Mouse (Mus musculus) E14TG2a.4 (cell line): ENCODE results near the gene Gm9758.
"Not testable (repeated sequence)": the region's sequence is repeated elsewhere in the genome, so short reads cannot be mapped to it uniquely, and the experiment has no call there.

Experiments
- H3K27me3 ChIP-seq: 2 replicates; pipeline ENCODE4 v1.6.1; 2014; ENCODE audit warnings: low read length, control low read depth; ENCODE audit not compliant: insufficient read depth
- H3K36me3 ChIP-seq: 2 replicates; pipeline ENCODE4 v1.6.1; 2014; ENCODE audit warnings: low read length, control low read depth; ENCODE audit not compliant: insufficient read depth
- H3K4me1 ChIP-seq: replicated peaks from 2 replicates; pipeline ENCODE4 v1.6.1; 2014; ENCODE audit warnings: low read depth, low read length, control low read depth
- H3K4me3 ChIP-seq: replicated peaks from 2 replicates; pipeline ENCODE4 v1.5.1; 2014; ENCODE audit warnings: mild to moderate bottlenecking, low read length
- H3K9me3 ChIP-seq: 2 replicates; pipeline ENCODE4 v1.6.1; 2014; ENCODE audit warnings: low read length, control low read depth
- CTCF ChIP-seq: conservative IDR thresholded peaks from 2 replicates; pipeline ENCODE4 v1.5.1; 2014; ENCODE audit warnings: low read length
- NANOG ChIP-seq: IDR thresholded peaks from 2 replicates; pipeline ENCODE4 v1.6.1; 2014; ENCODE audit warnings: borderline replicate concordance, low read length, mixed read lengths
- POU5F1 ChIP-seq: IDR thresholded peaks from 2 replicates; pipeline ENCODE4 v1.6.1; 2014; ENCODE audit warnings: low read length, borderline replicate concordance

The Gm9758 gene

DNA sequence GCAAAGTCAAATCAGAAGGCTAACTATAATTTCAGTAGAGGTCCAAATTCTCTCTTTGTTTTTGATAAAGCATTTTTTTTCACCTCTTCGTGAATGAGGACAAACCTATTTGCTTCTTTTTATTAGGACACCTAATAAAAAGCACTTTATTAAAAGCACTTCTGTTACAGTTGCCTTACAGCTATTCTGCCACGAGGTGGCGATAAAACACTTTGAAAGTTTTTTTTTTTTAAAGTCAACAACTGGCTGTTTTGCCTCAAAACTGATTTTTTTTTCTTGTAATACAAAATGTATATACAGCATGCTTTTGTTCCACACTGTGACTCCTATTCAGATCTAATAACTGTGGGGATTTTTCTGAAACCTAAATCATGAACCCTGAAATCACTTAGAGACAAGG is 11.2 kb downstream of the Gm9758 start:
- not testable (repeated sequence) for H3K27me3 ChIP-seq, H3K4me3 ChIP-seq, H3K9me3 ChIP-seq, H3K4me1 ChIP-seq, H3K36me3 ChIP-seq

DNA sequence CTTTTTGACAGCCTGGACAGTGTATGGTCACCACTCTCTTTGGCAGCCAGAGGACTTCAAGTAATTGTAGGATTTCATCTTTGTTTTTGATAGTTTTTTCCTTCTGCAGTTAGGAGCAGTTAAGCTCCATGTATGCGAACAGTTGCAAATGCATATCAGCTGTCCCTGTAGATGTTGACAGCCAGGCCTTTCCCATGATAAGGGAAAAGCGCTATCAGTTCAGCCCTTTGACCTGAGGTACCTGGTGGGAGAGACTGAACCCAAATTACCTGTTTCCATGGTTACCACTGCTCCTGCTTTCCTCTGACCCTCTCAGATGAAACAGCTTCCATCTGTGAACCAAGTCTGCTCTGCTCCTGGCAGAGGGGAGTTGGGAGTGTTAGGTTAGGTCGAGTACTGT is 22.5 kb downstream of the Gm9758 start:
- H3K4me1 ChIP-seq: no peaks in the 10 kb centered on the region
- peaks cover 31% of the 10 kb centered on the region for H3K9me3 ChIP-seq
- no peak overlapping the region for H3K4me3 ChIP-seq
- H3K27me3 ChIP-seq: no peaks in the 10 kb centered on the region
- no peaks in the 10 kb centered on the region for H3K36me3 ChIP-seq
- TF ChIP-seq POU5F1: no peak
- TF ChIP-seq CTCF: no peak
- no peak for TF ChIP-seq NANOG

DNA sequence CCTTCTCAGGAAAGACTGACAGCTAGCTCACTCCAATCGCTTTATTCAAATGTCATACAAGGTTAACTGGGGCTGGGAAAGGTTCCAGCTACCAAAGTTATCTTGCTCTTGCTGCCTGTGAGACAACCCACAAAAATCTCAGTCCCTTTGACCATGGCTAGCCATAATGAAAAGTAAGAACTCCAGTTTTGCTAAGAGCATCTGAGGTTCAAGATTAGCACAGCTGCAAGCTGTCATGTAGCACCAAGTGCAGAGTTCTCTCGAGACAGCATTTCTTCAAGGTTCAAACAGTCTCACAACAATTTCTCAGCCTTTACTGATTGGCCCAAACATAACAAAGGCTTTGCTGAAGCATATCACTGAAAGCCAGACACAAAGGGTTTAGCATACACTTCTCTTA is 29.4 kb downstream of the Gm9758 start:
- H3K36me3 ChIP-seq, H3K9me3 ChIP-seq, H3K4me3 ChIP-seq, H3K4me1 ChIP-seq, H3K27me3 ChIP-seq: not testable (repeated sequence)
